Mouse (Mus musculus): ENCODE measurements at regions not wholly inside any gene's neighbourhood (a gene's known extent, or its start where the extent isn't known, plus 50 kb on each side); places are given as distances from the start of the nearest gene placed in this dataset.

DNA sequence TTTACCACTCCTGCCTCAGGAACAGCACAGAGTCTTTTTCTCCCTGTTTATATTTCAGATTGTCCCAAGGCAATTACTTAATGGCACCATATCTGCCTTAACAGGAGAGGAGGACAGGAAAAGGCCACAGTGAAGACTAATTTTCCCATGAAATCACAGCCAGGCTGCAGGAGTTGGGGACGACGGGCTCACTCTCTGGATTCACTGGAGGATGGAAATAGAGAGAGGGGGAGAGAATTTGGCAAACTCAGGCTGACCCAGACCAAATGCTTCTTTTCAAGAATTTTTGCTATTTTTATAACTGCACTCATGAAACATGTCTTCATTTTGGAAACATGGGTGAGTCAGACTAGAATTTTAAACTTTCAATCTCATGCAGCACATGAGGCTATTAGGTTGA lies 250.9 kb downstream of the Gm11361 start:
- Histone ChIP-seq H3K4me1 (replicated peaks; ENCODE audit: control insufficient read depth, insufficient read depth, low read length) (peaks cover 15% of the 10 kb centered on the region), H3K4me3 (ENCODE audit: control insufficient read depth, insufficient read depth, low read length) (no peak overlapping the region), H3K36me3 (ENCODE audit: control insufficient read depth, insufficient read depth, low read length) (0 out of 2 replicates have a peak, but pooled peaks cover under 1% of the 10 kb centered on the region), H3K27ac (ENCODE audit: control insufficient read depth, insufficient read depth, low read length) (no peak overlapping the region), H3K27me3 (ENCODE audit: control insufficient read depth, insufficient read depth, low read length) (no peaks in the 10 kb centered on the region)
- TF ChIP-seq POLR2A (IDR thresholded peaks at IDR 0.05; ENCODE audit: control insufficient read depth, extremely low read depth, insufficient read depth, low read length, poor library complexity) (no peak), CTCF (IDR thresholded peaks at IDR 0.05; ENCODE audit: borderline replicate concordance, control insufficient read depth, extremely low read depth, insufficient read depth, low read length, poor library complexity) (no peak)
- WGBS = 93% methylated on average over 2 of the region's 2 CpGs
- no peak for DNase-seq

DNA sequence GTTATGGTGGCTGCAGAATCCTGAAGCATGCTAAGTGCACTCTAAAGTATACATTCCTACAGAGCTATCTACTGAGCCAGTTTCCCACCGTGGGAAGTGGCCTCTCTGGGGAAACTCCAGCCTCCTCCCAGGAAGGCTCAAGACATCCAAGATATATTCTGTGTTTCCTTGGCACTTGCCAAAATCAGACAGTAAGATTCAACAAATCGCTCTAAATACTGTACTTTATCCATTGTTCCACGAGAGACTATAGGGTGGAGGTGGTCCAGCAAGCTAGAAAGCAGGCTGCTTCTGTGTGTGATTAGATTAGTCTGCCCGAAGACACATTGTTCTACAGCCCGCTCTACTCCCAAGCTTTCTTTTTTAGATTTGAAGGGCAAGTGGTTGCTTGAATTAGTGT lies 250.5 kb downstream of the Gm11361 start:
- Histone ChIP-seq H3K27ac (ENCODE audit: control insufficient read depth, insufficient read depth, low read length) (no peak overlapping the region), H3K4me3 (ENCODE audit: control insufficient read depth, insufficient read depth, low read length) (no peak overlapping the region), H3K36me3 (ENCODE audit: control insufficient read depth, insufficient read depth, low read length) (0 out of 2 replicates have a peak, but pooled peaks cover 4% of the 10 kb centered on the region), H3K4me1 (replicated peaks; ENCODE audit: control insufficient read depth, insufficient read depth, low read length) (peaks cover 19% of the 10 kb centered on the region), H3K27me3 (ENCODE audit: control insufficient read depth, insufficient read depth, low read length) (no peaks in the 10 kb centered on the region)
- WGBS = 87% methylated on average over 5 of the region's 5 CpGs
- TF ChIP-seq POLR2A (IDR thresholded peaks at IDR 0.05; ENCODE audit: control insufficient read depth, extremely low read depth, insufficient read depth, low read length, poor library complexity) (no peak), CTCF (IDR thresholded peaks at IDR 0.05; ENCODE audit: borderline replicate concordance, control insufficient read depth, extremely low read depth, insufficient read depth, low read length, poor library complexity) (no peak)
- no peak for DNase-seq

DNA sequence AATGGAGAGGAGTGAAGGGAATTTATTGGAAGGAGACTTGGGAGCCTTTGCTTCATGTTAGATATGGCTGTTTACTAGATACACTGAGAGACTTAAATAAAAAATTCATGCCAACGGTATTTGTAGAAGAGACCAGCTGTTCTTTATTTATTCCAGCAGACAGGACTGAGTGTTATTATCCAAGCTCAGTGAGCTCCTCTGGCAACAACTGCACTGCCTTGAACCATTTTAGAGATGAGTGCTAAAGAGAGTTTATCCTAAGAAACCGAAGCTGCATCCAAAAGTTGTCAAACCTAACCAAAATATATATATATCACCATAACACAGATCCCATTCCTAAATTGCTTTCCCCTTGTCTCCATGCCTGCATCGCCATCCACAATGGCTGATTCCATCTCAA lies 247.0 kb downstream of the Gm11361 start:
- Histone ChIP-seq H3K4me1 (replicated peaks; ENCODE audit: control insufficient read depth, insufficient read depth, low read length) (peaks cover 15% of the 10 kb centered on the region), H3K4me3 (ENCODE audit: control insufficient read depth, insufficient read depth, low read length) (no peak overlapping the region), H3K36me3 (ENCODE audit: control insufficient read depth, insufficient read depth, low read length) (0 out of 2 replicates have a peak, but pooled peaks cover 4% of the 10 kb centered on the region), H3K27me3 (ENCODE audit: control insufficient read depth, insufficient read depth, low read length) (no peaks in the 10 kb centered on the region), H3K27ac (ENCODE audit: control insufficient read depth, insufficient read depth, low read length) (no peak overlapping the region)
- TF ChIP-seq POLR2A (IDR thresholded peaks at IDR 0.05; ENCODE audit: control insufficient read depth, extremely low read depth, insufficient read depth, low read length, poor library complexity) = no peak
- no peak for TF ChIP-seq CTCF (IDR thresholded peaks at IDR 0.05; ENCODE audit: borderline replicate concordance, control insufficient read depth, extremely low read depth, insufficient read depth, low read length, poor library complexity)
- DNase-seq = no peak
- WGBS = 97% methylated on average over 3 of the region's 3 CpGs

DNA sequence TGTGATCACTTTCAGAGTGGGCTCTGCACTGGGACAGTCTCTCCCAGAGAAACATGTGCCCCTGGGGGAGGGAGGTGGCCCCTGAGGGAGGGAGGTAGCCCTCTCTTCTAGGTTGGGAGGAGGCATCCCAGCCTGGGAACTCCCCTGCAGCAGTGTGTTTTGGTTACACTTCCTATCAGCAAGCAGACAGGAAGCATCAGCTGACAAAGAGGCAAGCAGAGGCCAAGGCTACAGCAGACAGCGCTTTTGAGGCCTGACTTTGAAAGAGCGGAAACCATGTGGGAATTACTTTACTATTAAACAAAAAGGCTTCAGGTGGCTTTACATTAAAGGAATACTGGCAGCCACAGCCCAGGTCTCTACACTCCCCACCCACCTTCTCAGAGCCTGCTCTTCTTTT lies 244.8 kb downstream of the Gm11361 start:
- WGBS = 4% methylated on average over 2 of the region's 2 CpGs
- DNase-seq = peak; percentile 76
- Histone ChIP-seq H3K4me1 (replicated peaks; ENCODE audit: control insufficient read depth, insufficient read depth, low read length) (peaks cover 13% of the 10 kb centered on the region), H3K27ac (ENCODE audit: control insufficient read depth, insufficient read depth, low read length) (peak overlapping the region; percentile 84), H3K4me3 (ENCODE audit: control insufficient read depth, insufficient read depth, low read length) (no peak overlapping the region), H3K27me3 (ENCODE audit: control insufficient read depth, insufficient read depth, low read length) (no peaks in the 10 kb centered on the region), H3K36me3 (ENCODE audit: control insufficient read depth, insufficient read depth, low read length) (0 out of 2 replicates have a peak, but pooled peaks cover 4% of the 10 kb centered on the region)
- TF ChIP-seq CTCF (IDR thresholded peaks at IDR 0.05; ENCODE audit: borderline replicate concordance, control insufficient read depth, extremely low read depth, insufficient read depth, low read length, poor library complexity) = no peak
- TF ChIP-seq POLR2A (IDR thresholded peaks at IDR 0.05; ENCODE audit: control insufficient read depth, extremely low read depth, insufficient read depth, low read length, poor library complexity) = no peak

- no peak for DNase-seq
- H3K4me3 ChIP-seq (ENCODE audit: control insufficient read depth, insufficient read depth, low read length) = no peak overlapping the region
- peaks cover 13% of the 10 kb centered on the region for H3K4me1 ChIP-seq (replicated peaks; ENCODE audit: control insufficient read depth, insufficient read depth, low read length)
- TF ChIP-seq POLR2A (IDR thresholded peaks at IDR 0.05; ENCODE audit: control insufficient read depth, extremely low read depth, insufficient read depth, low read length, poor library complexity) (no peak), CTCF (IDR thresholded peaks at IDR 0.05; ENCODE audit: borderline replicate concordance, control insufficient read depth, extremely low read depth, insufficient read depth, low read length, poor library complexity) (no peak)
- WGBS = 92% methylated on average over 6 of the region's 6 CpGs
- H3K36me3 ChIP-seq (ENCODE audit: control insufficient read depth, insufficient read depth, low read length) = peaks cover 4% of the 10 kb centered on the region; the same call in 1 of the 2 replicates
- no peaks in the 10 kb centered on the region for H3K27me3 ChIP-seq (ENCODE audit: control insufficient read depth, insufficient read depth, low read length)
- no peak overlapping the region for H3K27ac ChIP-seq (ENCODE audit: control insufficient read depth, insufficient read depth, low read length)
Measured at GRCm38 (mm10) chr13:28500697-28501096, 243.4 kb downstream of the Gm11361 start.

GRCm38 (mm10) chr13:28497483-28497882 lies 240.2 kb downstream of the Gm11361 start:
- no peak overlapping the region for H3K4me3 ChIP-seq (ENCODE audit: control insufficient read depth, insufficient read depth, low read length)
- DNase-seq = no peak
- no peak overlapping the region for H3K27ac ChIP-seq (ENCODE audit: control insufficient read depth, insufficient read depth, low read length)
- peaks cover 6% of the 10 kb centered on the region for H3K4me1 ChIP-seq (replicated peaks; ENCODE audit: control insufficient read depth, insufficient read depth, low read length)
- no peaks in the 10 kb centered on the region; the same call in 1 of the 2 replicates for H3K36me3 ChIP-seq (ENCODE audit: control insufficient read depth, insufficient read depth, low read length)
- TF ChIP-seq POLR2A (IDR thresholded peaks at IDR 0.05; ENCODE audit: control insufficient read depth, extremely low read depth, insufficient read depth, low read length, poor library complexity) (no peak), CTCF (IDR thresholded peaks at IDR 0.05; ENCODE audit: borderline replicate concordance, control insufficient read depth, extremely low read depth, insufficient read depth, low read length, poor library complexity) (no peak)
- 90% methylated on average over 4 of the region's 4 CpGs for WGBS
- H3K27me3 ChIP-seq (ENCODE audit: control insufficient read depth, insufficient read depth, low read length) = no peaks in the 10 kb centered on the region

DNA sequence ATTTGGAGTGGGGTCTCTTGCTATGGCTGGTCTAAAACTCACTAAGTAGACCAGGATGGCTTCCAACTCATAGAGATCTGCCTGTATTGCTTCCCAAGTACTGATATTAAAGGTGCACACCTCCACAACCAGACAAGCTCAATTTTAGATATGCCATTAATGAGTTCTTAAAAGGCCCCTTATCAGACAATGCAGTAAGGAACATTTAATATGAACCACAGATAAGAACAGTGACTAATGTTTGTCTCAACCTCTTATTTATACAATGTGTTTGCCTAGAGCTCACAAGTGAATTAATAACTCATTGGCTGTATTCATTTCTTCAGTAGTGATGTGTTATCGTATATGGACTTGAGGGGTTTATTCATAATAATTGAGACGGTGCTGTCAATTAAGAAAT lies 234.7 kb downstream of the Gm11361 start:
- Histone ChIP-seq H3K4me1 (replicated peaks; ENCODE audit: control insufficient read depth, insufficient read depth, low read length) (no peaks in the 10 kb centered on the region), H3K36me3 (ENCODE audit: control insufficient read depth, insufficient read depth, low read length) (no peaks in the 10 kb centered on the region; the same call in 1 of the 2 replicates), H3K4me3 (ENCODE audit: control insufficient read depth, insufficient read depth, low read length) (no peak overlapping the region), H3K27me3 (ENCODE audit: control insufficient read depth, insufficient read depth, low read length) (no peaks in the 10 kb centered on the region), H3K27ac (ENCODE audit: control insufficient read depth, insufficient read depth, low read length) (no peak overlapping the region)
- DNase-seq = no peak
- TF ChIP-seq POLR2A (IDR thresholded peaks at IDR 0.05; ENCODE audit: control insufficient read depth, extremely low read depth, insufficient read depth, low read length, poor library complexity) = no peak
- WGBS = 95% methylated on average over 2 of the region's 2 CpGs

Data from thymus, adult 2 months (tissue).